Mouse (Mus musculus) testis, adult 2 months (tissue): ENCODE data around the gene Serinc2. TPM values are rescaled to one million over a fixed set of nuclear protein-coding genes. Genes with fewer than 3 reads are reported as not detected.

Experiments used
- H3K27ac ChIP-seq: fragments of 200-500 bp; 2 replicates; pipeline ENCODE4 v1.5.1; 2012; ENCODE audit warnings: low read depth, low read length; ENCODE audit not compliant: control insufficient read depth, insufficient read depth
- H3K27me3 ChIP-seq: fragments of 200-500 bp; 2 replicates; pipeline ENCODE4 v1.6.1; 2012; ENCODE audit warnings: mild to moderate bottlenecking, low read length, moderate library complexity; ENCODE audit not compliant: control insufficient read depth, insufficient read depth
- H3K36me3 ChIP-seq: fragments of 200-500 bp; 2 replicates; pipeline ENCODE4 v1.6.1; 2012; ENCODE audit warnings: mild to moderate bottlenecking, low read length; ENCODE audit not compliant: control insufficient read depth, insufficient read depth
- H3K4me1 ChIP-seq: fragments of 200-500 bp; 2 replicates; pipeline ENCODE4 v1.6.1; 2012; ENCODE audit warnings: low read length; ENCODE audit not compliant: control insufficient read depth, insufficient read depth
- H3K4me3 ChIP-seq: fragments of 200-500 bp; 2 replicates; pipeline ENCODE4 v1.5.1; 2012; ENCODE audit warnings: low read depth, mild to moderate bottlenecking, low read length, moderate library complexity, mixed read lengths; ENCODE audit not compliant: control insufficient read depth
- CTCF ChIP-seq: fragments of 200-500 bp; IDR thresholded peaks from 2 replicates; pipeline ENCODE4 v1.5.1; 2012; ENCODE audit warnings: low read depth, mild to moderate bottlenecking, inconsistent platforms, low read length, moderate library complexity; ENCODE audit not compliant: control insufficient read depth, insufficient read depth, insufficient replicate concordance
- POLR2A ChIP-seq: fragments of 200-500 bp; IDR thresholded peaks from 2 replicates; pipeline ENCODE4 v1.6.1; 2012; ENCODE audit warnings: low read depth, mild to moderate bottlenecking, inconsistent platforms, low read length, moderate library complexity; ENCODE audit not compliant: control insufficient read depth
- polyA plus RNA-seq: library from polyadenylated mRNA; depleted of rRNA; stranded (reverse); fragments of >200 nt; gene quantifications from 2 replicates; pipeline ENCODE4 v1.2.3, GENCODE M21; 2012; rRNA removed

Serinc2 gene
- polyA plus RNA-seq = 23.7 and 24.1 TPM in 2 replicates

DNA sequence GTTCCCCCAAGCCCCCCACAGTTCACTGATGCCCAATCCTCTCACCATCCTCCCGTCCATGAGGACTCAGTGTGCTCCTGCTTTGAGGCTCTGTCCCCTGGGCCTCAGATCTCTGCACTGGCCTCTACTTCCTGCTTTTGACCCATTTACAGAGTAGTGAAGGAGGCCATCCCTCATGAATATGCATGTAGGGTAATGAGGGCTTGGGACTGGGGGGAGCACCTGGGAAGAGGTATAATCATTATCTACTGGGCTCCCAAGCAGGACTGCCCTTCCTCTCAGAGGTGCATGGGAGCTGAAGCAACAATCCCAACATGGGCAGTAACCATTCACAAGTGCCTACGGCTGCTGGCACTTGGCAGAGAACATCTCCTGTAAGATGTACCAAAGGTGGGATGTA is at the start of gene Serinc2:
Gene Serinc2 (minus strand): TSS at position 101 of the 400 bp plus-strand sequence.
- TF ChIP-seq POLR2A (no peak), CTCF (no peak)

GRCm38 (mm10) chr4:130327366-130327765 is 48.4 kb upstream of the Serinc2 start:
- Histone ChIP-seq H3K27ac (no peak overlapping the region), H3K27me3 (no peaks in the 10 kb centered on the region), H3K4me1 (no peaks in the 10 kb centered on the region), H3K36me3 (no peaks in the 10 kb centered on the region; the same call in 1 of the 2 replicates), H3K4me3 (no peak overlapping the region)
- TF ChIP-seq CTCF (no peak), POLR2A (no peak)

More for the DNA sequence above, at the start of gene Serinc2:
- no peak within 1 kb of the TSS for H3K4me3 ChIP-seq
- H3K36me3 ChIP-seq = no peaks in the 10 kb centered on the region
- H3K4me1 ChIP-seq = peaks cover 10% of the 10 kb centered on the region
- H3K27me3 ChIP-seq = 0 out of 2 replicates have a peak, but pooled peaks cover 2% of the 10 kb centered on the region
- no peak within 1 kb of the TSS for H3K27ac ChIP-seq

GRCm38 (mm10) chr4:130325446-130325845 is 46.4 kb upstream of the Serinc2 start:
- Histone ChIP-seq H3K36me3 (no peaks in the 10 kb centered on the region; the same call in 1 of the 2 replicates), H3K27me3 (no peaks in the 10 kb centered on the region), H3K4me3 (no peak overlapping the region), H3K4me1 (no peaks in the 10 kb centered on the region), H3K27ac (no peak overlapping the region)
- TF ChIP-seq CTCF (no peak), POLR2A (no peak)

DNA sequence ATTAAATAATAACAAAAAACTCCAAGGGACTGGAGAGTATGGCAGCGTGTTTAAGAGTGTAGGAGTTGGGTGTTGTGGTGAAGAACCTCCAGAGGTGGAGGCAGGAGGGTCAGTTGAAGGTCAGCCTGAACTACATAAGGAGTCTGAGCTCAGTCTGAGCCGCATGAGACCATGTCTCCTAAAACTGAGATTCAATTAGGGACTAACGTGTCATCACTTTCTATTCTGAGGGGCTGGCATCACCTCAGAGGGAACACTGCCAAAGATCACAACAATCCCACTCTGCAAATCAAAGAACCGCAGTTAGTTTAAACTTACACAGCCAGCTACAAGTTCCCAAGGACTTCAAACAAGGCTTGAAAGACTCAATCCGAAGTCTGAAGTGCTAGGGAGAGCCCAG is 44.6 kb upstream of the Serinc2 start:
- H3K27me3 ChIP-seq = no peaks in the 10 kb centered on the region
- H3K27ac ChIP-seq = no peak overlapping the region
- no peaks in the 10 kb centered on the region; the same call in 1 of the 2 replicates for H3K36me3 ChIP-seq
- H3K4me3 ChIP-seq = no peak overlapping the region
- no peak for TF ChIP-seq POLR2A
- TF ChIP-seq CTCF = no peak
- H3K4me1 ChIP-seq = no peaks in the 10 kb centered on the region

- Histone ChIP-seq H3K27me3 (no peaks in the 10 kb centered on the region), H3K4me3 (no peak overlapping the region), H3K36me3 (no peaks in the 10 kb centered on the region; the same call in 1 of the 2 replicates), H3K27ac (no peak overlapping the region), H3K4me1 (no peaks in the 10 kb centered on the region)
- TF ChIP-seq POLR2A = no peak
- no peak for TF ChIP-seq CTCF
Observed at GRCm38 (mm10) chr4:130323165-130323564, 44.2 kb upstream of the Serinc2 start.

DNA sequence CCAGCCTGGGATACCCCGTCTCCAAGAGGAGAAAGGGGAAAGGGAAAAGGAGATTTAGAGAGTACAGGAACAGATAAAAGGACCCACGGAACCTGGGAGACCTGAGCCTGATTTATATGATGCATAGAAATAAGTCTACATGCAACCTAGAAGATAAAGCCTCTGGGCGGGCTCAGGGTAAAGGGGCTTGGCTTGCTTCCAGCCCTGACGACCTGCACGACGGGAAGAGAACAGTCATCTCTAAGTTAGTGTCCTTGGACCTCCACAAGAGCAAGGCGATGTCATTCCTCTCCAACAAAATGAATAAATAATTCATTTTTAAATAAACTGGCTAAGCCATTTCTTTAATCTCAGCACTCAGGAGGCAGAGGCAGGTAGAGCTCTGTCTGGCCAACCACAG is 43.6 kb upstream of the Serinc2 start:
- no peak for TF ChIP-seq CTCF
- no peak for TF ChIP-seq POLR2A
- H3K4me1 ChIP-seq = no peaks in the 10 kb centered on the region
- no peak overlapping the region for H3K27ac ChIP-seq
- no peaks in the 10 kb centered on the region; the same call in 1 of the 2 replicates for H3K36me3 ChIP-seq
- no peak overlapping the region for H3K4me3 ChIP-seq
- no peaks in the 10 kb centered on the region for H3K27me3 ChIP-seq

DNA sequence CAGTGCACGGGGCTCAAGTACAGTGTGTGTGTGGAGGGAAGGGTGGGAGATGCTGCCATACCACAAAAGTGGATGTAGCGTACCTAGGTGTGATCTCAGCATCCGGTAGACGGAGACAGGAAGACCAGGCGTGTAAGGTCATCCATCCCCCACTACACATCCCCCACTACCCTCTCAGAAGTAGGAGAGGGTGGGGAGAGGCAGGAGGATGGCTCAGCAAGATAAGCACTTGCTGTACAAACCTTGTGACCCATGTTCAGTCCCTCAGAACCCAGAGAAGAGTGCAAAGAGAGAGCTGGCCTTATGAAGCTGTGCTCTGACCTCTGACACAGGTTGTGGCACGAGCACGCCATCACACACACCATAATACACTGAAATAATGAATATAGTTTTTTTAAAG is 42.6 kb upstream of the Serinc2 start:
- no peaks in the 10 kb centered on the region for H3K27me3 ChIP-seq
- no peaks in the 10 kb centered on the region for H3K4me1 ChIP-seq
- TF ChIP-seq POLR2A (no peak), CTCF (no peak)
- no peak overlapping the region for H3K27ac ChIP-seq
- no peak overlapping the region for H3K4me3 ChIP-seq
- no peaks in the 10 kb centered on the region; the same call in 1 of the 2 replicates for H3K36me3 ChIP-seq
